Mouse (Mus musculus): Measurements from ENCODE around the gene Src.

GRCm38 (mm10) chr2:157462776-157463710 lies 44.8 kb downstream of the Src start:
- TF ChIP-seq CTCF (IDR thresholded peaks at IDR 0.05; ENCODE audit: low read depth) (no peak), EP300 (IDR thresholded peaks at IDR 0.05; ENCODE audit: low read depth) (no peak)
